Mouse (Mus musculus) NIH3T3 (cell line): ENCODE results near the gene Copg1.

ENCODE experiments used
- DNase-seq: peaks from one replicate; pipeline ENCODE4 v3.0.0-alpha.2; 2012; ENCODE audit warnings: low read depth

Copg1 gene

DNA sequence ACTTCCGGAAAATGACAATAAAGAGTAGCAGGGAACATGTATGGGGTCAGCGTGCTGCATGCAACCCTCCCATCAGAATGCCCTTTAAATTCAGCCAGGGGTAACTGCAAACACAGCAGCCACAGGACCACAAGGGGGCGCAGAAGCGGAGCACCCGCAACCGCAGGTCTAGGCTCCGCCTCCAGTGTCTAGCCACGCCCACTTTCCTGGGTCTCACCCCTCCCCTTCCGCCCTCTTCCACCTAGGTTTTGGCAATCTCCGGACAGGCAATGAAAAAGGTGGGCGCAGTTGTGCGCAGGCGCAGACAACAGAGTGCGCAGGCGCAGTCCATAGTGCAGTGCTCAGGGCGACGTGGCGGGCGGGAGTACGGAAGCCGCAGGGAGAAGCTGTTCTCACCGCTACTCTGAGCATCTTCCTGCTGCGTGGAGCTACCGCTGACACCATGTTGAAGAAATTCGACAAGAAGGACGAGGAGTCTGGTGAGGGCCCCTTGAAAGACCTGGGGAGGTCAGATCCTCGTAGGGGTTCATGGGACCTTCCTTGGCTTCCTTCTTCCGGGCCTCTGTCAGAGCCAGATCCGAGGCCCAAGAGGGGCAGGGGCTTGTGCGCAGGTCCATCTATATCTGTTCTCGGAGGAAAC is at the start of gene Copg1:
Gene Copg1 (plus strand): TSS at position 221 of the 640 bp plus-strand sequence.
- DNase-seq: peak; percentile 100

DNA sequence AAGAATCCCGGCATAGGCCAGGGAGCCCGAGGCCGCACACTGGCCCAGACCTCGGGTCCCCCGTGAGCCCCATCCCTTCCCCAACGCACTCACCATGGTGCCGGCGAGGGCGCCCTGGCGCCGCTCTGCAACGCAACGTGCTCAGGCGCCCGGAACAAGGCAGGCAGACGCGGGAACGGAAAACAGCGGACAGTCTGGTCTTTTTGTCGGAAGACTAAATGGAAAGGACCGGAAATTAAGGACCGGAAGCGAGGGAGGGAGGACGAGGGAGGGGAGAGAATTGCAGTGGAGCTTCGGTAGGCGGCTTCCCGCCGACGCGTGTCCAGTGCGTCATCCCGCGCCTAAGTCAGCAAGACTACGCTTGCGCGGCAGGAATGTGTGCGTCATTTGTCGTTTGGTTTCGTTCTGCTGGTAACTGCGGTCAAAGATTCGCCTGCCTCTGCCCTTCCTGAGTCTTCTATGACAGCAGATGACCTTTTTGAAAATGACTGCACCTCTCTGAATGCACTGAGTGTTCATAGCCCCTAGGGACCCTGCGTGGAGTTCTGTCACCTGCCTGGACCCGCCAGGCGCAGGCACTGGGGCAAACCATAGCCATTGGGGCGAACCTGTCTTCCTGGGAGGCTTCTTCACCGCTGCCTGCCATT is 48.9 kb upstream of the Copg1 start, which contains the start of gene Isy1:
Gene Isy1 (minus strand): TSS at position 248 of the 647 bp plus-strand sequence.
- peak; percentile 99 for DNase-seq

DNA sequence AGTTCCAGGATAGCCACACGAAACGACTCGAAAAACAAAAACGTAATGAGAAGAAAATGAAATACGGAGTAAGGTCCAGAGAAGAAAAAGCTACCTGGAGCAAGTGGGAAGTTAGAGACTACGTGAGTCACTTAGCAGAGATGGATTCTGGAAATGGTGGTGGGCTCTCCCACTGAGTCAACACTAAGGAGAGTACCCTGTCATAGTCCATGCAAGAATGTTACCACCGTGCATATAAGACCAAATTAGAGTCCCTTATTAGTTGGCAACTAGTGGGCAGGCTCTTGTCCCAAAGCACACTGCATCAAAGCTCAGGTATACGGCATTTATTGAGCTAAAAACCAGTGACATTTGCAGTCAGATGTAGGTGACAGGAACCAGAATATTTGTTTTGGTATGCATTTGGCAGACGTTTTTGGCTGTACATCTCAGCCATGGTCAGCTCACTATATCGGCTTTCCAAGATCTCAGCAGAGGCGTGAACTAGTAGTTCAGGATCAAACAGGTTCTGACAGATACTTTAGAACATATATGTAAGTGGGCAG is 47.7 kb upstream of the Copg1 start:
- DNase-seq: no peak

DNA sequence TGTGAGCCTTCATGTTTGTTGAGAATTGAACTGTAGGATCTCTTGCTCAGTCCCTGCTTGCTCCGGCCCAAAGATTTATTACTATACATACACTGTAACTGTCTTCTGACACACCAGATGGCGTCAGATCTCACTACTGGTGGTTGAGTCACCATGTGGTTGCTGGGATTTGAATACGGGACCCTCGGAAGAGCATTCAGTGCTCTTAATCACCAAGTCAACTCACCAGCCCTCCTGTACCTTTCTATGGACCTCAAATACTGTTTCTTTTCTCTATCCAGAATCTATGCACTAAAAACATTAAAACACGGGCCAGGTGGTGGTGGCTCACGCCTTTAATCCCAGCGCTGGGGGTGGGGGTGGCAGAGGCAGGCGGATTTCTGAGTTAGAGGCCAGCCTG is 46.0 kb upstream of the Copg1 start:
- peak; percentile 39 for DNase-seq

DNA sequence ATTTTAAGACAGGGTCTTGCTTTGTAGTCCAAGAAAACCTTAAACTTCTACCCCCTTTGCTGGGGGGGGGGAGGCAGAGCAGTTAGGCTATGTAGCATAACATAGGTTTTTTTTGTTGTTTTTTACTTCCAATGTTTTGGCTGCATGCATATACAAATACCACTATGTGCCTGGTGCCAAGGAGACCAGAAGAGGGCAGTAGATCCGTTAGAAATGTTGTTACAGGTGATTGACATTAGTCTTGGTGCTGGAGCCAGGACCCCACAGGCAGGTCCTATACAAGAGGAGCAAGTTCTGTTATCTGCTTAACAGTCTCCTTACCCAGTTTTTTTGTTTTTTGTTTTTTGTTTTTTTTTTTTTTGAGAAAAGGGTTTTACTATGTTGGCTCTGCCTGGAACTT is 45.4 kb upstream of the Copg1 start:
- peak; percentile 67 for DNase-seq

DNA sequence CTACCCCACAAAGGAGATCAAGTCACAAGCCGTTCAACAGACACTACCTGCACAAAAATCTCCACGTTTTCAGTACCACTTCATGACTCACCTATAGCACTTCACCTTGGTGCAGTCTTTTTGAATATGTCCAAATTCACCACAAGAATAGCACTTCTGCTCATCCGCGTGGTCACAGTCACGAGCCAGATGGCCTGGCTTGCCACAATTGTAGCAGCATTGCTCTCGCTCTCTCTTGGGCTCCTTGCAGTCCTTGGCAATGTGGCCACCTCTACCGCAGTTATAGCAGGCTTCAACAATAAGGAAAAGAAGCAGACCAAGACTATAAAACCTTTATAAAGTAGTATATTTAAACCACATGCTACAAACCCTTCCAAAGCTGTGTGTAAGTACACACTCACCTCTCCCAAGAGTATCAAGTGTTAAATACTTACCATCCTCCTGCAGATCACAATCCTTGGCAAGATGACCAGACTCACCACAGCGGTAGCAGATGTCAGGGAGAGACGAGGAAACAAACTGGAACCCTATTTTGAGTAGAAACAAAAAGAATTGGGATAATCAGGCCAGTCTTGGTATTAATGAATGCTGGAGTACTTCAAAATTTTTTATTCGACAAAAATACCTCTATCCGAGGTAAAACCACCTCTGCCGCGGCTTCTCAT is 42.5 kb upstream of the Copg1 start:
- DNase-seq: no peak

DNA sequence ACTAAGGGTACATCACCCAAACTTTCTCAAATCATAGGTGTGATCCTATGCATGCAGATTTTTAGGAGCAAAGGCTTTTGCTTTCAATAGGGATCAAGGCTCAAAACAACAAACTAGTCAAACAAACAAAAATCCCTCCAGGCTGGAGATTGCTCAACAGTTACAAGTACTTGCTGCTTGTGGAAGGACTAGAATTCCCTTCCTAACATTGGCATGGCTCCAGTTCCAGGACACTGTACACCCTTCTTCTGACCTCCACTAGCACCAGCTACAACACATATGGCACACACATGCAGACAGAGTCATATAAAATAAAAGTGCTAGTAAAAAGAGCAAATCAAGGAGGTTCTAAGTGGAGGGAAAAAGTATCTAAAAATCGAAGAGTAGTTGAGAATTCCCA is 40.8 kb upstream of the Copg1 start:
- peak; percentile 66 for DNase-seq

DNA sequence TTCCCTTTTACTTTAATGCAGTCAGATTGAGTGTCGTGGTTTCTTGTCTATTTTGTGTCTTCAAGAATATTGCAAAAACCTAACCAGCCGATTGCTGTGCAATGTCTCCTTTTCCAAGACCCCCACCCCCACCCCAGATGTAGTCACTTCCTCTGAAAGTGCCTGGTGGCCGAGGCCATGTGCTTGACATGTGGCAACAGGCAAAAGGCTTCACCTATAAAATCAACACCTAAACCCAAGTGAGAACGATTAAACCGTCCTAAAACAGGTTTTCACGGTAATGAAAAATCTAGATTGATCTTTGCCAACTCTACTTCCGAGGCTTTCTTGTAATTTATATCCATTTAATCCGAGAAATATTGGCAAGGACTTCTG is 37.8 kb upstream of the Copg1 start:
- DNase-seq: peak; percentile 54

DNA sequence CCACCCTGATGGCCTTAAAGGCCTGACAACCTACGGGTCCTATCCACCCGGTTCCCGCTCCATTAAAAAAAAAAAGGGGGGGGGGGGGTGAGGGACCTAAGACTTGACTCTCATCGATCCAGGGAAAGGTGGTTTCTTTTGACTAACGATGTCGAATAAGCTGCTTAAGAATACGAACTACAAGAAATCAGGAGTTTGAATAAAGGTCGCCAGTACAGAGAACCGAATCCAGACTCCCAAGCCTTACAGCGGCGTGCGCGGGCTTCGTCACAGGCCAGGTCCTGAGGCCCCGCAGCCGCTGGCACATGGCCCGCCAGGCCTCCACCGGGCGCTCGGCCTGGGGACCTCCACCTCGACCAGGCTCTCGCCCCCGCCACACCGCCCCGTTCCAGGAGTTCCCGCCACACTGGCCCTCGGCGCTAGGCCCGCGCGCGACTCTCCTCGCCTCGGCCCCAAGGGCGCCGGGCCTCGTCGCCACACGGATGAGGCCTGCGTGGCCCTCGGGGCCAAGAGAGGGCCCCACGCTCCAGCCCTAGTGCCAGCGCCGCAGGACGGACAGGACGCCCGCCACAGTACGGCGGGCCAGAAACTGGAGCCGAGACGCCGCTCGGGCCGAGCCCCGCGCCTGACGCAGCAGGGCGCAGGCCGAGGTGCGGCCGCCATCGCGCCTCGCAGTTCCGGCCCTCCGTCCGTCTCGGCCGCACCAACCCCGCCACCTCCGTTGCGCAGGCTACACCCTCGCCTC is 37.3 kb upstream of the Copg1 start:
- peak; percentile 75 for DNase-seq

DNA sequence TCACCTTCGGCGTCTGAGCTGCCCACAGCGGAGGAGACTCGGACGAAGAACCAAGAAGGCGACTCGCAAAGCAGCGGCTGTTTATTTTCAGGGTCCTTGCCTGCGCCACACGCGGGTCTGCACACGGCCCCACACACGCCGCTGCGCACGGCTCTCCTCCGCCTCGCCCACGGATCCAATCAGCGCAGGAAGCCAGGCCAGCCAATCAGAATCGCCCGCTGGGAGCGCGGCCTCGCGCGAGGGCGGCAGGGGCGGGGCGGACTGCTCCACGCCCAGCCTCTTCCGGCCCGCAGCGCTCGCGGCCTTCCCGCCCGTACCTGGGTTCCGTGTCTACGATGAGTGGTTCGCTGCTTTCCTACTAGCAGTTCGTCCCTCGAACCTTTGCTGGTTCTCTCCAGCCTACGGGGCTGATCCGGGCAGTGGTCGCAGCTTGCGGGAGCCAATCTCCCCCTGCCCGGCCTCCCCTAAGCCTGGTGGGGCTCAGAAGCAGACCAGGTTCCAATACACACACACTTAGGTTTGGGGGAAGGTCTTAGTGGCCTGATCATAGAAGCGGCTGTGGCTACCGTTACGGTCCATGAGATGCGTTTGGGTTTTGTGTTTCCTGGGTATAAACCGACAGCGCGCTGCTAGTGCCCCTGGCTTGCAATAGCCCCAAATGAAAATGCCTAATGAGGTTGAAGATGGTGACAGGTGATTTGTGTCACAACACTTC is 36.6 kb upstream of the Copg1 start, which contains the start of gene Cnbp:
Gene Cnbp (minus strand): TSS at position 207 of the 715 bp plus-strand sequence.
- peak; percentile 100 for DNase-seq

DNA sequence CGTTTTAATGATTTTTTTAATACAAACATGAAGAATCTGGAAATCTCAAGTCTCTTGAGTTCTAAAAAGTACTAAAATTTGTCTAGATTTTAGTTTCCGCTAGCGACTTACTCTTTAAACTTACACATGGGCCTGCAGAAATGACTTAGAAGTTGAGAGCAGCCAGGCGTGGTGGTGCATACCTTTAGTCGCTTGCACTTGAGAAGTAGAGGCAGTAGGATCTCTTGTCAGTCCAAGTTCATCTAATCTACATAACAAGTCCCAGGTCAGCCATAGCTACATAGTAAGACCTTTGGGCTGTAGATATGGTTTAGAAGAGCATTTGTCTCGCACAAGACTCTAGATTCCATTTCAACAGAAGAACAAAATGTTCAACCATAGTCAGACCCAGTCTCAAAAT is 35.7 kb upstream of the Copg1 start:
- DNase-seq: no peak

DNA sequence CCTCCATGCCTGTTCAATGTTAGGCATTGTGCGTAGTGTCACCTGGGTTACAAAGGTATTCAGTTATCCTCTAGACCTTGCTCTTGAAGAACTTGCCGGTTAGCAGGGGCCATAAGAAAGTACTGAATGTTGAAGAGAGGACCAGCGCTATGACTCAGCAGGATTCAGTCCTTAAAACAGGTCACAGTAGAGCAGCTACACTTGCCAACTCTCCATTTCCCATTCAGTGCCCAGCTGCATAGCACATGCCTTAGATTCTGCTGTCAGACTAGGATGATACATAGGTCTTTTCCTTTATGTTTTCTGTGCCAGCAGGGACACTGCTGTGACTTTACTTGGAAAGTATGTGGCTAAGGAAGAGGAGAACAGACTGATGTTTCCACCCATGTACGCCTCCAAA is 34.2 kb upstream of the Copg1 start:
- DNase-seq: peak; percentile 55

DNA sequence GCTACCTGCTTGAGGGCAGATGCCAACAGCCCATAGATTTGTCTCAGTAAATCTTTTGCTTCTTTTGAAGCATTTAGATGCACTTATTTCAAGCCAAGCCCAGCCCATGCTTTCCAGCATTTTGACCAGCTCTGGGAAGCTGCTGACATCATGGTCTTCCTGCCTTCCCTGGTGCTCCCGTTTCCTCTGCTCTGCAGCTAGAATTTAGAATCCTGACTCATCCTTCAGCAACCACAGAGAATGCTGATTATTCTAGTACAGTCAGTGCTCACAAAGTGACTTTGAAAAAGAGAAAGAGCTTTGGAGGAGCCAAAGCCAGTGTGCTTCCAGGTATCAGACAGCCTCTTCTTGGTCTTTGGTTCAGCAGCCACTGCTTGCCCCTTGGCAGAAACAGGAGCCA is 30.5 kb upstream of the Copg1 start:
- DNase-seq: peak; percentile 88

DNA sequence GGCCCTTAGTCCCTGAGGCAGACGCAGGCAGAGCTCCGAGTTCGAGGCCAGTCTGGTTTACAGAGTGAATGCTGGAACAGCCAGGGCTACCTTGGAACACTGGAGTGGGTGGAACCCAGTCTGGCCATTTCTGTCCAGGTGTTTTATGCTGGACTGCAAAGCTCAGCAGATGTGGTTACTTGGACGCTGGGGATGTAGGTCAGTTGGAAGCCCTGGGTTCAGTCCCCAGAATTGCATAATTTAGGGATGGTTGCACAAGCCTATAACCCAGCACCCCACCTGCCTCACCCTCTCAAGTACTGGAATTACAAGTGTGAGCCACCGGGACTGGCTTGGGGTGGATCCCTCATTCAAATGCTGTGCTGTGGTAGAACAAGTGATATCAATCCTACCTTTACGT is 21.4 kb upstream of the Copg1 start:
- no peak for DNase-seq

DNA sequence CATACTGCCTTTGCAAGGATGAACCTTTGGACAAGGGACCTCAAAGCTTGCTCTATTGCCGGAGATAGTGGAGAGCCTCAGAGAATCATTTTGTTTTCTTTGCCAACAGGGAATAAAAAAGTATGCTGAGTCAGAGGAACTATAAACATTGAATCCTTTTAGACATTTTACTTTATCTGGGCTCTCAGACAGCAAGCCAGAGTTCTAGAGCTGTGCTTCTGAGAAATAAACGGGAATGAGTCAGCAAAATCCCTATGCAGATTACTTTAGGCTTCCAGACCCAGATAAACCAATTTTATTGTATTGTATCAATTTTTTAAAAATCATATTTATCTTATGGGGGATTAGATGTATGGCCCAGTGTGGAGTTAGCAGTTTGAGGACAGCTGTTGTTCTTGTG is 20.4 kb upstream of the Copg1 start:
- DNase-seq: peak; percentile 77

DNA sequence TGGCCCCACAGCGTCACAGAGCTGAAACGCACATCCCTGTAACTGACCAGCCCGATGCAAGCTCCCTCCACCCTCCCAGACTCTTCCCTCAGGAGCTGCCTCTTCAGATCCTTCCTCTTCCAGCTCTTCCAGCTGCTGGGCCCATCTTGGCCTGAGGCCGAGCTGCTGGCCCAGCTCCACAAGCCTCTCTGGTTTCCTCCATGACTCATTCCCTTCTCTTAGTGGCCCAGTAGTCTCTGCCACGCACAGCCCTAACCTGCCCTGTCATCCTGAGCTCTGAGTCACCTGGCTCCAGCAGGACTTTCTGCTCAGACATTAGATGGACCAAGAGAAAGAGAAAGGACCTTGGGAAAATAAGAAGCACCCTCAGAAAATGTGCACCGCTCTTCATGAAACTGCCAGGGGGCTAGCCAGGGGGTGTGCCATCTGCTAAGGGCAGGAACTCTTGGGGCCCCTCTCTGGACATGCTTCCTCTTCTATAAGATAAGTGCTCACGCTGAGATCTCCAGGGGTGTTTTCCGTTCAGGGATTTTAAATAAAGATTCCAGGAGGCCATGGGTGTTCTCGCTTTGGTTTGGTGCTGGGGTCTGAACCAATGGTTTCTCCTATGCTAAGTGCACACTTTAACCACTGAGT is 18.6 kb upstream of the Copg1 start:
- DNase-seq: peak; percentile 99

DNA sequence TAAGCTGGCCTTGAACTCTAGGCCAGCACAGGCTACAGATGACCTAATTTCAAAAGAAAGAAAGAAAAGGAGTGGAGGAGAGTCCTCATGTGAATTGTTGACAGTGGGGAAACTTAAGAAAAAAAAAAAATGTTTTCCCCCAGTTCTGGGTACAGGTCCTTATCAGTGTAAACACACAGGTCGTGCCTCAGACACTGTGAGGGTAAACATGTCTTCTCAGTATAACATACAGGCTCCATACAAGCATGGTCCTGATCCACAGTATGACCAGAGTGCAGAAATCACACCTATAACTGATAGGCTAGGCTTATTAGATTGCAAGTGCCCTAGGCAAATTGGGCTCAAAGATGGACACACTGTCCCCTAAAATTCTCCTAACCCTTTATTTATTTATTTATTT is 17.2 kb upstream of the Copg1 start:
- DNase-seq: no peak

DNA sequence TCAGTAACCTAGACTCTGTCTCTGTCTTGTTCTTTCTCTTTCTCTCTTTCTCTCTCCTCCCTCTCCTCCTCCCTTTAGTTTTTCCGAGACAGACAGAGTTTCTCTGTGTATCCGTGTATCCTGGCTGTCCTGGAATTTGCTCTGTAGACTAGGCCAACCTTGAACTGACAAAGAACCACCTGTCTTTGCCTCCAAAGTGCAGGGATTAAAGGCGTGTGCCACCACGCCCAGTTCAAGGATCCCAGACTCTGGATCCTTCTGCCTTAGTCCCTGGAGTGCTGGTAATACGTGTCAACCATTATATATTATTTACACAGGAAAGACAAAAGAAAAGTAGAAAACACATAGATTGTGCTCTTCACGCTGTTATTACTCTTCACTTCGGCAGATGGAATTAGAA is 16.4 kb upstream of the Copg1 start:
- DNase-seq: no peak

DNA sequence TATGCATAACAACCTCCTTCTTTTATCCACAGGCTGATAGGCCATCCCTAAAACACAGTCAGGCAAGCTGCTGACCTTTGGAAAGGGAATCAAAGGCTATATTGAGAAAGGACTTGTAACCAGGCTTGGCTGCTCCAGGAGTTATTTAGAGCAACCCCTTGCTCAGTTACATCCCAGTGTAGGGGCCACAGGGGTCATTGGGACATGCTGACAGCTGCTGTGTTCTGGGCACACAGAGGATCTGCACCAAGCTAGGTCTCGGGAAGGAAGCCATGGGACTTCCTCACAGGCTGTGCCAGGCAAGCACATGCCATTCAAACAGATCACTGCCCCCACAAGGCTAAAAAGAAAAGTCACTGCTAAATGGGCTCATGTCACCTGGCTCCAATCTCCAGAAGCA is 14.5 kb upstream of the Copg1 start:
- DNase-seq: peak; percentile 48

DNA sequence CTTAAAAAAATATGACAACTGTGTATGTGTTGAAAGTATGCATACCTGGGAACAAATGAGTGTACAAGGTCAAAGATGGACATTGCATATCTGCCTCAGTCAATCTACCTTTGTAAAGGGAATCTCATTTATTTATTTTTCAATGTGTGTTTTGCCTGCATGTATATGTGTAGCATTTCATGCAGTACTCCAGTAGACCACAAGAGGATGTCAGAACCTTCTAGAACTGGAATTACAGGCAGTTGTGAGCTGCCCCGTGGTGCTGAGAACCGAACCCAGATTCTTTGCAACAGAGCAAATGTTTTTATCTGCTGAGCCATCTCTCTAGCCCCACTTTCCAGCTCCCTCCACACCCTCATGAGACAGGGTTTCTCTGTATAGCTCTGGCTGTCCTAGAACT is 13.7 kb upstream of the Copg1 start:
- no peak for DNase-seq

DNA sequence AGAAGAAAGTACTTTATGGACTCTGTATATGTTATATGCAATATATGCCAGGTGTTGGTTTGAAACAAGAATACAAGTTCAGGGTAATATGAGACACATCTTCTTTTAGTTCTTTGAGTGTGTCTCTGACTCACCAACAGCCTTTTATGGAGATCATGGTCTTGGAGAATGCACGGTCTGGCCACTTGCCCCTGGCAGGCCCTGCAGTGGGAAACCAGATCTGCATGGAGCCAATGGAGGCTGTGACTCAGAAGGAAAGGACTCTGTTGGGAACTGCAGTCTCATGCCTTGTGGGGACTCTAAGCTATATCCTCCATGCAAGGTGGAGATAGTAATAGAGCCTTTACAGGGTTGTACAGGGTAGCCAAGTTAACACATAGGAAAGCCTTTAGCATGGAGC is 12.5 kb upstream of the Copg1 start:
- peak; percentile 98 for DNase-seq
